Mouse (Mus musculus) heart, adult 2 months (tissue): Measurements from ENCODE around the gene Rtn4ip1. TPM values are rescaled to one million over a fixed set of nuclear protein-coding genes. Genes with fewer than 3 reads are reported as not detected.
A peak's percentile ranks its signal among the peaks of the same experiment; 100 is the strongest.
"Not testable (repeated sequence)": the region's sequence is repeated elsewhere in the genome, so short reads cannot be mapped to it uniquely, and the experiment has no call there.

Experiments
- DNase-seq, 2 experiments: peaks; one replicate each; pipeline ENCODE4 v3.0.0; 2021
- H3K27ac ChIP-seq: fragments of 200-600 bp; 2 replicates; pipeline ENCODE4 v1.8.1; 2022
- H3K27me3 ChIP-seq: fragments of 200-500 bp; 2 replicates; pipeline ENCODE4 v1.6.1; 2012; ENCODE audit warnings: mild to moderate bottlenecking, low read length, inconsistent platforms, mixed read lengths; ENCODE audit not compliant: control insufficient read depth, insufficient read depth
- H3K36me3 ChIP-seq: fragments of 200-500 bp; 2 replicates; pipeline ENCODE4 v1.6.1; 2012; ENCODE audit warnings: low read length, inconsistent platforms; ENCODE audit not compliant: control insufficient read depth, insufficient read depth
- H3K4me1 ChIP-seq: fragments of 200-500 bp; 2 replicates; pipeline ENCODE4 v1.6.1; 2011; ENCODE audit warnings: low read length; ENCODE audit not compliant: control insufficient read depth, insufficient read depth
- H3K4me3 ChIP-seq: fragments of 200-600 bp; 2 replicates; pipeline ENCODE4 v1.8.1; 2022
- H3K79me2 ChIP-seq: fragments of 200-500 bp; replicated peaks from 2 replicates; pipeline ENCODE4 v1.6.1; 2012; ENCODE audit warnings: mild to moderate bottlenecking, inconsistent platforms, low read length, moderate library complexity, mixed read lengths; ENCODE audit not compliant: control insufficient read depth, insufficient read depth
- H3K9ac ChIP-seq: fragments of 200-500 bp; 2 replicates; pipeline ENCODE4 v1.6.1; 2012; ENCODE audit warnings: low read depth, mild to moderate bottlenecking, control low read depth, inconsistent platforms, low read length, mixed read lengths
- CTCF ChIP-seq: fragments of 200-600 bp; IDR thresholded peaks from 2 replicates; pipeline ENCODE4 v1.8.1; 2022; ENCODE audit warnings: antibody characterized with exemption, mild to moderate bottlenecking, moderate library complexity
- EP300 ChIP-seq: fragments of 200-500 bp; IDR thresholded peaks from 2 replicates; pipeline ENCODE4 v1.6.1; 2011; ENCODE audit warnings: low read depth, low read length, control low read depth; ENCODE audit not compliant: insufficient read depth
- POLR2A ChIP-seq: fragments of 200-500 bp; IDR thresholded peaks from 2 replicates; pipeline ENCODE4 v1.6.1; 2011; ENCODE audit warnings: mild to moderate bottlenecking, low read depth, low read length, control low read depth; ENCODE audit not compliant: insufficient read depth
- WGBS: fragments of 180-500 bp; shearing (Covaris S2); methylation state at CpG from one replicate; pipeline ENCODE4 v1.1.7; 2018; 5-methylcytosine and 5-hydroxymethylcytosine counted together
- intact Hi-C: fragments of 180-260 bp; cut with DNase I; formaldehyde crosslinking; loops from one replicate; pipeline ENCODE4 v1.15.1; 2025
- polyA plus RNA-seq: library from polyadenylated mRNA; depleted of rRNA; stranded (reverse); fragments of >200 nt; gene quantifications from 2 replicates; pipeline ENCODE4 v1.2.3, GENCODE M21; 2012
- total RNA-seq, 2 experiments: library from RNA; stranded (reverse); gene quantifications; 2 replicates each; pipeline ENCODE4 v1.2.3; 2021

Rtn4ip1 gene
- total and polyA plus RNA-seq, 3 experiments: 47.7 to 66.9 (median 66.4) TPM

DNA sequence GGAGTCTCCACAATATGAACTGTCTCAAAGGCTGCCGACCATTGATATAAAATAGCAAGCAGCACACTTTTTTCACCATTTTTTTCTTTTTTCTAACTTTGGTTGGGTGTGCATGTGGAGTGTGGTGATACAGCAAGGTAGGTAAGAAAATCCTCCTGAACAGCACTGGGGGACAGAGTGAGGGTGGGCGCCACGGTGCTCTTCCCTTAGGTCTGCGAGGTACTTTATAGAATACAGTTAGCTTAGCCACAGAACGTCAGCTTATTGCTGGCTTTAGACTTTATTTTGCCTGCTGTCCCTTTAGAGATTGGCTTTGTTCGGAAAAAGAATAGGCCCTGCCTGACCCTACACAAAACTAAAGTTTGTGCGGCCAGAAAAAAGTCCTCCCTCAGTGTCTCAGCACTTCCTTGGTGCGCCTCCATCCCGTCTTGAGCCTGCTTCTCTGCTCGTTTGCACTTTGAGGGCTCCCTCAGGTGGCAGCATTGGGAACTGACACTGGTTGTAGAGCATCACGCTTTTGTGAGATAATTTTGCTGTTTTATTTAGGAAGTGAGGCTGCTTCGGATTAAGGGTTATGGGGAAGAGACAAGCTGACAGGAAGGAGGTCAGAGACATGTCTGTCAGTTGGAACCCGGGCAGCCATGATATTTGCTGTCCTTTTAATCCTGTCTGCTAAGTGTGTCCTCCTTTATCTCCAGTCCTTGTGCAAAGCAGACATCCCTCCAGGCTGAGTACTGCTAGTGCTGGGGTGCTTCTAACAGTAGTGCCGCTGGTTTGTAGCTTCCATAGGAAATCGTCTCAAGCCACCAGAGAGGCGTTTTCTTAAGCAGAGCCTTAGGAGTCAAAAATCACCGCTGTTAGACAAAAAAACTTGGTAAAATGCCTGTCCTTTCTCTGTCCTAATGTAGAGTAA lies 17.3 kb downstream of the Rtn4ip1 start:
- Histone ChIP-seq H3K9ac (no peak overlapping the region), H3K4me1 (no peaks in the 10 kb centered on the region), H3K27me3 (no peaks in the 10 kb centered on the region), H3K36me3 (no peaks in the 10 kb centered on the region), H3K4me3 (no peak overlapping the region), H3K27ac (no peak overlapping the region), H3K79me2 (no peaks in the 10 kb centered on the region)
- intact Hi-C loops: loop anchor here (1.0 kb wide), 1 partner anchor 344 kb away; no protein-coding TSS in a partner anchor
- peak; percentile 68 to 78 for DNase-seq
- 39% methylated on average over 17 of the region's 17 CpGs for WGBS
- no peak for TF ChIP-seq POLR2A
- peak; percentile 99 for TF ChIP-seq CTCF
- 0 out of 2 replicates have a peak, but pooled peaks have one; percentile 48 for TF ChIP-seq EP300

DNA sequence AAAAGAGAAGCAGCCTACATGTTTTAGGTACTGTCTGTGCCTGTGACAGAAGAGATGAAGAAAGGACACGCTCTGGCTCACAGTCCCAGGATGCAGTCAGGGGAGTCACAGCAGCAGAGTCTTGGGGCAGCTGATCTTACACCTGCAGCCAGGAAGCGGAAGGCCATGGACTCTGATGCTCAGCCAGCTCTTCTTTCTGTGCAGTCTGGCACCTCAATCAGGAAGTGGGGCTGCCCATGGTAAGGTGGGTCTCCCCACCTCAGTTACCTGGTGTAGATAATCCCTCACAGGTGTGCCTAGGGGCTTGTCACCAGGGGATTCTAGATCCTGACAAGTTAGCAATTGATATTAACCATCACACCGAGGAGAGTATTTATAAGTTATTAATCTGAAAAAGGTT lies 21.5 kb downstream of the Rtn4ip1 start:
- H3K4me3 ChIP-seq: no peak overlapping the region
- no peaks in the 10 kb centered on the region for H3K36me3 ChIP-seq
- intact Hi-C loops: no loop called here
- TF ChIP-seq EP300 (no peak), CTCF (no peak), POLR2A (no peak)
- H3K9ac ChIP-seq: no peak overlapping the region
- H3K4me1 ChIP-seq: no peaks in the 10 kb centered on the region
- no peaks in the 10 kb centered on the region for H3K27me3 ChIP-seq
- H3K79me2 ChIP-seq: no peaks in the 10 kb centered on the region
- no peak for DNase-seq
- 94% methylated on average over 3 of the region's 3 CpGs for WGBS
- H3K27ac ChIP-seq: no peak overlapping the region

DNA sequence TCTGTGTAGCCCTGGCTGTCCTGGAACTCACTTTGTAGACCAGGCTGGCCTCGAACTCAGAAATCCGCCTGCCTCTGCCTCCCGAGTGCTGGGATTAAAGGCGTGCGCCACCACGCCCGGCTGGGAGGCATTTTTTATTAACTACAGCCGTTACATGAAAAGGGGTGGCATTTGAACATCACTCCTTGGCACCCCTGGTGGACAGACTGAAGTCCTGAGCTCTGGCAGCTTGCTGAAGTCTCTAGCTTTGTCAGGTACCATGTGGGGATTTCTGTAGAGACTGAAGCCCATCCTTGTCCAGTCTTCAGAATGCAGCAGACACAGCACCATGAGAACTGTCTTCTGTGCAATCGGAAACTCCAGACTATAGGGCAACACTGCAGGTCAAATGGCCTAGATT lies 24.2 kb downstream of the Rtn4ip1 start:
- H3K27ac ChIP-seq, DNase-seq, H3K9ac ChIP-seq, H3K79me2 ChIP-seq, H3K4me3 ChIP-seq, intact Hi-C loops, H3K4me1 ChIP-seq, H3K27me3 ChIP-seq, H3K36me3 ChIP-seq: not testable (repeated sequence)
- WGBS: 93% methylated on average over 9 of the region's 9 CpGs

DNA sequence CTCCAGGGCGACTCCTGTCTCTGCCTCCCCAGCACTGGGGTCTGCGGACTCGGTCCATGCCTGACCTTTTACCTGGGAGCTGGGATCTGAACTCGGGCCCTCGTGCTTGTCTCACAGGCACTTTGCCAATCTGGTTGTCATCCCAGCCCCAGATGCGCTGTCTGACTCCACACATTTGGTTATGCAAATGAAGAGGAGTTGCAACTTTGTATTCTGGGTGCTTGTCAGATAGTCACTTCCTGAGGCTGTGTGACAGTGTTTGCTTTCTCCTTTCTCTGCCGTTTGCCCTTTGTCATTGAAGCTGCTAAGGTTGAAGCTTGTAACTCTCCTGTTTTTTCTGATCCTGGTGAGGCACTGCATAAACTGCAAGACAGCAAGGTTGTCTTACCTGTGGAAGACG lies 26.1 kb downstream of the Rtn4ip1 start:
- DNase-seq: no peak
- TF ChIP-seq POLR2A (no peak), CTCF (no peak), EP300 (no peak)

DNA sequence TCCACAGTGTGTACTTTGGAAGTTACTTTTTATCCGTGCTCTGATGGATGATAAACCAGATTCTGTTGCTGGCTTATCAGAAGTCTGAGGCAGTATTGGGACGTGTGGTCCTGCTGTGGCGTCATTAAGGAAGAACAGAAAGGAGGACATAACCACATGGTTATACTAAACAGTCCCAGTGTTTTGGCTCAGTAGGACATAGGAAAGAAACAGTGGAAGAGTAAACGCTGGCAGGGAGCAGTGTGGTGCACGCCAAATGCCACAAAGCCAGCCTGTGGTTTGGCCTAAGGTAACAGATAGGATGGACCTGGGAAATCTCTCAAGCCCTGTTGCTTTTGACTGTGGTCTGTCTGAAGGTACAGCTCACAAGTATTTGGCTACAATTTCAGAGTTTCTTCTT lies 27.0 kb downstream of the Rtn4ip1 start:
- H3K9ac ChIP-seq: no peak overlapping the region
- DNase-seq: no peak
- H3K27ac ChIP-seq: no peak overlapping the region
- WGBS: 72% methylated on average over 5 of the region's 5 CpGs
- intact Hi-C loops: no loop called here
- no peaks in the 10 kb centered on the region for H3K4me1 ChIP-seq
- H3K79me2 ChIP-seq: no peaks in the 10 kb centered on the region
- TF ChIP-seq EP300 (no peak), POLR2A (no peak), CTCF (no peak)
- H3K36me3 ChIP-seq: no peaks in the 10 kb centered on the region
- no peaks in the 10 kb centered on the region for H3K27me3 ChIP-seq
- H3K4me3 ChIP-seq: no peak overlapping the region

More for the DNA sequence above, 26.1 kb downstream of the Rtn4ip1 start:
- Histone ChIP-seq H3K27ac (no peak overlapping the region), H3K9ac (no peak overlapping the region), H3K4me1 (no peaks in the 10 kb centered on the region), H3K27me3 (no peaks in the 10 kb centered on the region), H3K4me3 (no peak overlapping the region), H3K79me2 (no peaks in the 10 kb centered on the region), H3K36me3 (no peaks in the 10 kb centered on the region)
- intact Hi-C loops: no loop called here
- 76% methylated on average over 8 of the region's 8 CpGs for WGBS

DNA sequence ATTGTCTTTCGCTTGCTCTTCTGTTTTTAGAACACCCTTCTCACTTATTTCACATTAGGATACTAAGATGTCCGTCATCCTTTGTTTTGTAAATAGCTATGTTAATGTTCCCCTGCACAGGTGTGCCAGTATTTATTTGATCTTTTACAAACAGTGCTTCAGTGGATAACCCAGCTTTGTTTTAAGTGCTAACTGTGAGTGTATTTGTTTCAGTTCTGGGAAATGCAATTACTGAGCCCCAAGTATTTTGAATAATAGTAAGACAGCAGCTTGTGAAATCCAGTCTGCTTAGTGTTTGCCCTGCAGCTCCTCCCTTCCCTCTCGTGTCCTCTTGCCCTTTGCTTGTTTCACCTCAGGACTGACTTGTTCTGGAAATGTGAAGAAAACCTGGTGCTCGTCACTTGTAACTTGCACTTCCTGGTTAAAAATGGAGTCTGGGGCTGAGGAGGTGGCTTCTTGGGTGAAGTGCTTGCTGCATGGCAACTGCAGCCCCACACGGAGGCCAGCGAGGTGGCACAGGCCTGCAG lies 37.6 kb downstream of the Rtn4ip1 start:
- intact Hi-C loops: no loop called here
- no peaks in the 10 kb centered on the region for H3K36me3 ChIP-seq
- WGBS: 89% methylated on average over 6 of the region's 6 CpGs
- no peak overlapping the region for H3K4me3 ChIP-seq
- TF ChIP-seq CTCF (no peak), POLR2A (no peak), EP300 (no peak)
- no peak overlapping the region for H3K27ac ChIP-seq
- no peaks in the 10 kb centered on the region for H3K79me2 ChIP-seq
- DNase-seq: no peak
- H3K4me1 ChIP-seq: no peaks in the 10 kb centered on the region
- H3K27me3 ChIP-seq: no peaks in the 10 kb centered on the region
- no peak overlapping the region for H3K9ac ChIP-seq
